Mouse (Mus musculus) liver, embryonic 13.5 days (tissue): Measurements from ENCODE around the gene Prr12. TPM values are rescaled to one million over a fixed set of nuclear protein-coding genes. Genes with fewer than 3 reads are reported as not detected.
A peak's percentile ranks its signal among the peaks of the same experiment; 100 is the strongest.

Experiments used
- ATAC-seq: fragments of 200-750 bp; cut with Nextera tagmentation; 2 replicates; pipeline ENCODE4 v1.8.0; 2017; ENCODE audit warnings: low read depth, mild to moderate bottlenecking, moderate number of reproducible peaks, moderate library complexity
- DNase-seq: peaks from one replicate; pipeline ENCODE4 v3.0.0; 2022
- H3K27ac ChIP-seq: fragments of 300-500 bp; sonication (generic); 2 replicates; pipeline ENCODE4 v1.5.1; 2015; ENCODE audit warnings: moderate library complexity, mild to moderate bottlenecking, inconsistent platforms
- H3K27me3 ChIP-seq: fragments of 300-500 bp; sonication (generic); 2 replicates; pipeline ENCODE4 v1.6.1; 2015; ENCODE audit warnings: mild to moderate bottlenecking, inconsistent platforms
- H3K36me3 ChIP-seq: fragments of 300-500 bp; sonication (generic); 2 replicates; pipeline ENCODE4 v1.6.1; 2015; ENCODE audit warnings: mild to moderate bottlenecking, inconsistent platforms
- H3K4me1 ChIP-seq: fragments of 300-500 bp; sonication (generic); replicated peaks from 2 replicates; pipeline ENCODE4 v1.6.1; 2015; ENCODE audit warnings: inconsistent platforms
- H3K4me2 ChIP-seq: fragments of 300-500 bp; sonication (generic); 2 replicates; pipeline ENCODE4 v1.6.1; 2015; ENCODE audit warnings: inconsistent platforms, mild to moderate bottlenecking, moderate library complexity
- H3K4me3 ChIP-seq: fragments of 300-500 bp; sonication (generic); replicated peaks from 2 replicates; pipeline ENCODE4 v1.5.1; 2015; ENCODE audit warnings: mild to moderate bottlenecking, inconsistent platforms
- H3K9ac ChIP-seq: fragments of 300-500 bp; sonication (generic); 2 replicates; pipeline ENCODE4 v1.6.1; 2015; ENCODE audit warnings: mild to moderate bottlenecking, inconsistent platforms
- H3K9me3 ChIP-seq: fragments of 300-500 bp; sonication (generic); replicated peaks from 2 replicates; pipeline ENCODE4 v1.6.1; 2016; ENCODE audit warnings: inconsistent platforms
- WGBS: fragments of 180-500 bp; shearing (Covaris S2); methylation state at CpG from one replicate; pipeline ENCODE4 v1.1.7; 2015; ENCODE audit not compliant: insufficient replicate concordance; 5-methylcytosine and 5-hydroxymethylcytosine counted together
- polyA plus RNA-seq: library from polyadenylated mRNA; unstranded; fragments of >200 nt; fragmentation: Nextera tagmentation; extraction: Ambion mirVana; gene quantifications from 2 replicates; pipeline ENCODE4 v1.2.1, GENCODE M21; 2015

Prr12 gene
- polyA plus RNA-seq, 1 experiment from 2014 or later: 2.2 TPM

DNA sequence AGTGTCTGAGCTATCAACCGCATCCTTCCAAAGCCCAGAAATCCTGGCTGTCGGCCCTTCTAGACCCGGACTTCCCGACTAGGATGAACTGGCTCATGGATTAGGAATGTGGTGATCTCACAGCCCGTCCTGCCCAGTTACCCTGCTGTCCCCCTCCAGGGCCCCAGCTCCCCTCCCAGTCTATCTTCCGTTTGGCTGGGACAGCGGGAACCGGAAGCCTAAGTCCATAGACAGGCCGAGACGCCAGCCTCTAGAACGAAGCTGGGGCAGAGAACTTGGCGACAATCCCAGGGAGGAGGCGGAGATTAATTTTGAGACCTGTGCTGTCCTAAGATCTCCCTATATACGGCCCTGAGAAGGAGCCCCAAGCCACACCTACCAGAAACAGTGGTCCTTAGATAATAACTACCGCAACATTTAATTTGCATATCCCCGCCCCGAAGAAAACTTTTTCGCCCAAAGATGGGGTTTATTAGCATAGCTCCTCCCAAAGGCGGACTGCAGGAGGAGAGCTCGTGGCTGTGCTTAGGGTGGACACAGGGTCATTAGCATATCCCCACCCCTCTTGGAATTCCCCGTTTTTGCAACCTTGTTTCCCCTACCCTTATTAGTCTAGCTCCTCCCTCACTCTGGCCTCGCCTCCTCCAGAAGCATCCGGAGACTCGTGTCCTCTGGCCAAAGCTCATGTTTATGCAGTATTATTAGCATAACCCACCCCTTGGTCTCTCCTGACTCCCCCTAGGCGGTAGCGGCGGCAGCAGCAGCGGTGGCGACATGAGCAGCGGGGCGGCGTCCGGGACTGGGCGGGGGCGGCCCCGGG is 35.2 kb downstream of the Prr12 start, which contains the start of gene Rras:
TSS of gene Rras (plus strand) at position 720 of the 820 bp plus-strand sequence.
- peak within 1 kb of the TSS; percentile 97 for H3K27ac ChIP-seq
- H3K9ac ChIP-seq: peak within 1 kb of the TSS; percentile 96
- H3K4me3 ChIP-seq: peak within 1 kb of the TSS; percentile 92
- H3K27me3 ChIP-seq: peaks cover 33% of the 10 kb centered on the region
- DNase-seq (peak; percentile 95), ATAC-seq (peak; percentile 86)
- WGBS: under 1% methylated on average over 34 of the region's 36 CpGs
- peak within 1 kb of the TSS; percentile 97 for H3K4me2 ChIP-seq
- no peaks in the 10 kb centered on the region for H3K9me3 ChIP-seq
- peaks cover 16% of the 10 kb centered on the region for H3K36me3 ChIP-seq
- H3K4me1 ChIP-seq: peaks cover 58% of the 10 kb centered on the region

GRCm38 (mm10) chr7:45016761-45017160 is 35.9 kb downstream of the Prr12 start:
- H3K4me3 ChIP-seq: peak overlapping the region; percentile 92
- peak overlapping the region; percentile 97 for H3K4me2 ChIP-seq
- ATAC-seq (no peak), DNase-seq (no peak)
- peaks cover 60% of the 10 kb centered on the region for H3K4me1 ChIP-seq
- H3K36me3 ChIP-seq: peaks cover 23% of the 10 kb centered on the region
- H3K9ac ChIP-seq: peak overlapping the region; percentile 96
- peaks cover 33% of the 10 kb centered on the region for H3K27me3 ChIP-seq
- no peaks in the 10 kb centered on the region for H3K9me3 ChIP-seq
- peak overlapping the region; percentile 97 for H3K27ac ChIP-seq
- under 1% methylated on average over 4 of the region's 4 CpGs for WGBS

DNA sequence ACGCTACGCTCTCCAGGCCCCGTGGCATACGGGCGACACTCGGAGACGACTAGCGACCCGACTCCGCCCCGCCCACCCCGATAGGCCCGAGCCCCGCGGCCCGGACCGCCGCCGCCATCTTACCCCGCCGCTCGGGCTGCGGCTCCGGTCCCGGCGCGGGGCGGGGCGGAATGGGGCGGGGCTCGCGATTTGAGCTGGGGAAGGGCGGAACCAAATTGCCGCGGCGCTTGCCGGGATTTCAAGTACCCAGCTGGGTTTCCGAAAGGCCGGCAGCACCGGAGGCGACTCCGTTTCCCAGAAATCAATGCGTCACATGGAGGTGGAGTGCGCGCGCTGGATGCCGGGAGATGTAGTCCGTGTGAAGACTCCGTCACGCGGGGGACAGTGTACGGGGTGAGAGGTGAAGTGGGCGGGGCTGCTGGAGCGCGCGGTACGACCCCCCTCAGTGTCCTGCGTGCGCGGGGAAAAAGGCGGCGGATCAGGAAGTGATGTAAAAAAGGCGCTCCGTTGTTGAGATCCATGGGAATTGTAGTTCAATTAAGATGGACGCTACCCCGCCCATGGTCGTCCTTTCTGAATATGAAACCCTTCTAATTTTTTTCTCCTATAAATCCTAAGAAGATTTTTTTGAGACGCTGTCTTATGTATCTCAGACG is 36.6 kb downstream of the Prr12 start, which contains the start of gene Scaf1:
TSS of gene Scaf1 (minus strand) at position 407 of the 656 bp plus-strand sequence.
- ATAC-seq: peak; percentile 77
- under 1% methylated on average over 68 of the region's 69 CpGs for WGBS
- no peaks in the 10 kb centered on the region for H3K9me3 ChIP-seq

DNA sequence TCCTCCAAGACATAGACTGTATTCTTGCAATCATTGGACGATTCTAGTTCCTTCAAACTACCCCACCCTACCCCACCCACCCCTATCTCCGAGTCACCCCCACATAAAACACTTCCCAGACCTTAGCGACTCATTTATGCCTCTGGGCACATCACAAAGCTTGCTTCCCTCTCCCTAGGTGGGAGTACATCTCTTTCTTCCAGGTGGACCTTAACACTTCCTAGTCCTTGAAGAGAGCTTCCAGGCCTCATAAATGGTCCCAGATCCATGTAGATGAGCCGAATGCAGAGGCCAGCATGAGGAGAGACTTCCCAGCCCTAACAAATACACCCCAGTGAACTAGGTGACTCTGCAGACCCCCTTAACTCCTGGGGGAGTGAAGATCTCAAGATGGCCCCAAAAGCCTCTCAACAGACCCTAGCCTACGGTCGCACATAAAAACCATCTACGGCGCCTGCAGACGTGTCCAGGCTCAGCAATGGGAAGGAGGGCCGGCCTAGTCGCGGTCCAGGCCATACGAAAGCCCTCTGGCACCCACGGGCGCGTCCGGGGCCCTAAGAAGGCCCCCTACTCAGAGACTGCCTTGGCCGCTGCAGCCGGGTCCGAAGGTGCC is 37.2 kb downstream of the Prr12 start:
- peaks cover 25% of the 10 kb centered on the region for H3K27me3 ChIP-seq
- H3K4me3 ChIP-seq: peak overlapping the region; percentile 92
- ATAC-seq (no peak), DNase-seq (no peak)
- H3K4me1 ChIP-seq: peaks cover 60% of the 10 kb centered on the region
- H3K27ac ChIP-seq: peak overlapping the region; percentile 97
- H3K9me3 ChIP-seq: no peaks in the 10 kb centered on the region
- H3K36me3 ChIP-seq: peaks cover 36% of the 10 kb centered on the region
- peak overlapping the region; percentile 96 for H3K9ac ChIP-seq
- WGBS: under 1% methylated on average over 20 of the region's 20 CpGs
- H3K4me2 ChIP-seq: peak overlapping the region; percentile 97

More for the DNA sequence above, 36.6 kb downstream of the Prr12 start, which contains the start of gene Scaf1:
- Histone ChIP-seq H3K4me3 (peak within 1 kb of the TSS; percentile 92), H3K27me3 (peaks cover 31% of the 10 kb centered on the region), H3K4me2 (peak within 1 kb of the TSS; percentile 97), H3K4me1 (peaks cover 60% of the 10 kb centered on the region), H3K36me3 (peaks cover 29% of the 10 kb centered on the region), H3K9ac (peak within 1 kb of the TSS; percentile 96), H3K27ac (peak within 1 kb of the TSS; percentile 97)
- peak; percentile 99 for DNase-seq

DNA sequence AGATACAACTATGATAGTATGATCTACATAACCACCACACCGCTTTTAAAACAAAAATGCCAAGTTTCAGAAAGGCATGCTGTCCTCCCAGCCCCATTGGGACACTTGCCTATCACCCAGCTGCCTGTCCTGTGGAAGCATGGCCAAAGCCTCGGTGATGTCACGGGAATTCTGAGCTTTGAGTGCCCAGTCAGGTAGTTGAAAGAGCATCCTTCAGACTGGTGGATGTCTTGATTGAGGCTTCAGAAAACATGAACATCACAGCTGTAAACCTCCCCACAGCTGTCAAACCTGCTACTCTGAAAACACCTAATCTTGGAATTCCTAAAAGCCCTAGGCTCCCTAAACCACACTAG is 38.6 kb downstream of the Prr12 start:
- peaks cover 50% of the 10 kb centered on the region for H3K36me3 ChIP-seq
- no peaks in the 10 kb centered on the region for H3K9me3 ChIP-seq
- ATAC-seq (no peak), DNase-seq (no peak)
- peaks cover 63% of the 10 kb centered on the region for H3K4me1 ChIP-seq
- peak overlapping the region; percentile 96; the same call in 1 of the 2 replicates for H3K9ac ChIP-seq
- 0 out of 2 replicates have a peak overlapping the region, but pooled peaks have one; percentile 92 for H3K4me3 ChIP-seq
- peaks cover 11% of the 10 kb centered on the region for H3K27me3 ChIP-seq
- WGBS: 93% methylated on average over 3 of the region's 3 CpGs
- peak overlapping the region; percentile 97; the same call in 1 of the 2 replicates for H3K4me2 ChIP-seq
- peak overlapping the region; percentile 97 for H3K27ac ChIP-seq

DNA sequence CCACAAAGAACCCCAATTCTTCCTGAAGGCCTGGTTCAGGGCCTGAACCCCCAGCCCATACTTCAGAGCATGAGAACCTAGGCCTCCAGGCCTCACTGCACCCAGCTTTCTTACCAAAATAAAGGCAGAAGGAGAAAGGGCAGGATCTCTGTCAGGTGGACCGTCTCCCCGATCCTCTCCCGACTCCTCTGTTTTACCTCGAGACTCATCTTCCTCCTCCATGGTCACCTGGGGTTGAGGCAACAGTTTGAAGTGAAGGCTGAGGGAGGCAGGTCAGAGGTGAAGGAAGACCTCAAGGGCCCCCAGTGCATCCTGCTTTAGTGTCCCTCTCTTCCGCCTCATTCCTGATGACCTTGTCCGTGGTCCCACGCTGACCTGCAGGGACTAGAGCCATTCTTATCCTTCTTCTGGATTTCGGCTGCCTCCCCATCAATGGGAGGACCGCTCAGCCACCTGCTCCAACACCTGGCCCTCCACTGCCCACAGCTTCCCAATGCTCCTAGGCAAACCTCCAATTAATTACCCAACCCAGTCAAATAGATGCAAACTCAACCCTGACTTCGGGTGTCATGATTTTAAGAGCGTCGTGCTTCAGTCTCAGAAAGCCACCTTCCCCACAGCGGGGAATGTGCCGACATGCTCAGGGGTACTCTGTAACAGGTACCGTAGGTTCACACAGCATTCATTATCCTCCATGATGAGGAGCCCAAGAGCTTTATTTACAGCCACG is 39.1 kb downstream of the Prr12 start:
- Histone ChIP-seq H3K9me3 (no peaks in the 10 kb centered on the region), H3K36me3 (peaks cover 55% of the 10 kb centered on the region), H3K4me1 (peaks cover 57% of the 10 kb centered on the region), H3K4me2 (peak overlapping the region; percentile 28), H3K9ac (peak overlapping the region; percentile 96), H3K27ac (peak overlapping the region; percentile 97), H3K27me3 (peaks cover 6% of the 10 kb centered on the region), H3K4me3 (no peak overlapping the region)
- no peak for DNase-seq
- no peak for ATAC-seq
- 90% methylated on average over 16 of the region's 16 CpGs for WGBS

GRCm38 (mm10) chr7:45012824-45013223 is 39.9 kb downstream of the Prr12 start:
- Histone ChIP-seq H3K4me1 (peaks cover 50% of the 10 kb centered on the region), H3K36me3 (peaks cover 62% of the 10 kb centered on the region), H3K27ac (peak overlapping the region; percentile 97), H3K4me3 (no peak overlapping the region), H3K27me3 (no peaks in the 10 kb centered on the region), H3K9me3 (no peaks in the 10 kb centered on the region), H3K9ac (peak overlapping the region; percentile 96), H3K4me2 (peak overlapping the region; percentile 28)
- ATAC-seq (no peak), DNase-seq (no peak)
- WGBS: 65% methylated on average over 4 of the region's 4 CpGs

- DNase-seq: no peak
- H3K4me1 ChIP-seq: peaks cover 47% of the 10 kb centered on the region
- no peak overlapping the region for H3K9ac ChIP-seq
- no peak overlapping the region for H3K27ac ChIP-seq
- no peak for ATAC-seq
- no peak overlapping the region for H3K4me2 ChIP-seq
- 92% methylated on average over 6 of the region's 6 CpGs for WGBS
- no peaks in the 10 kb centered on the region for H3K27me3 ChIP-seq
- no peaks in the 10 kb centered on the region for H3K9me3 ChIP-seq
- H3K36me3 ChIP-seq: peaks cover 70% of the 10 kb centered on the region
- H3K4me3 ChIP-seq: no peak overlapping the region
These were observed 40.7 kb downstream of the Prr12 start for GRCm38 (mm10) chr7:45012011-45012410.

DNA sequence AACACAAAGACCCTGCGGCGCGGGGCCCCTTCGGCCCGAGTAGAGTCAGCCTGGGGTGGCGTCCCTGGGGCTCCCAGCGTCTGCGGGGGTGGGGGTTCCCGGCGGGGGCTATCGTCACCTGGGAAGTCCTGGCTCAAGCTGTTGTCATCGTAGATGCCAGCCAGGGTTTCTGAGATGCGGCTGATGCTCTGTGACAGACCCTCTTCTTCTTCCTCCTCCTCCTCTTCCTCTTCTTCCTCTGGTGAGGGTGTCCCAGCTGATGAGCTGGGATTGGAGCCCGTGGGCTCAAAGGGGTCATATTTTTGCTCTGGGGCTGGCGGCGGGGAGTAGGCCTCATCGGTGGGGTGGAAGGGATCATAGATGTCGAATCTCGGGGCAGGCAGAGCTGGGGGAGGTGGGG is 44.3 kb downstream of the Prr12 start:
- Histone ChIP-seq H3K9ac (no peak overlapping the region), H3K36me3 (peaks cover 99% of the 10 kb centered on the region), H3K27ac (no peak overlapping the region), H3K9me3 (no peaks in the 10 kb centered on the region), H3K4me3 (no peak overlapping the region), H3K4me1 (peaks cover 23% of the 10 kb centered on the region), H3K4me2 (no peak overlapping the region), H3K27me3 (no peaks in the 10 kb centered on the region)
- WGBS: 91% methylated on average over 19 of the region's 19 CpGs
- no peak for DNase-seq
- no peak for ATAC-seq

DNA sequence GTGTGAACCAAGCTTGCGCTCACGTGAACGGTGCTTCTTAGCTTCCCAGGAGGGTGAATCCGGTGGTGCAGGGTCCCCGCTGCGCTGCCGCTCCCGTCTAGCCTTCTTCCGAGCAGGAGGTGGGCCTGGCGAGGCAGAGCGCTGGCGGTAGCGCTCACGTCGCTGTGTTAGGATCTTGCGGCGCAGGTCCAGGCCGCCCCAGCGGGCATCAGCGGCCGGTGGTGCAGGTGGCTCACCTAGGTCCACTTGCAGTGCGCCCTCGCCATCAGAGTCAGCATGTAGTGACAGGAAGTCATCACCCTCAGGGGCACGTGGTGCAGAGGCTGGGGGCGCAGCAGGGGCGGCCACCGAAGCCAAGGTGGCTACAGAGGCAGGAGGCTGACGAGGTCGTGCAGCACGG is 44.8 kb downstream of the Prr12 start:
- WGBS: 92% methylated on average over 30 of the region's 30 CpGs
- H3K27ac ChIP-seq: no peak overlapping the region
- no peaks in the 10 kb centered on the region for H3K9me3 ChIP-seq
- ATAC-seq: no peak
- no peak for DNase-seq
- H3K4me3 ChIP-seq: no peak overlapping the region
- H3K4me2 ChIP-seq: no peak overlapping the region
- H3K4me1 ChIP-seq: peaks cover 17% of the 10 kb centered on the region
- H3K9ac ChIP-seq: no peak overlapping the region
- H3K27me3 ChIP-seq: no peaks in the 10 kb centered on the region
- H3K36me3 ChIP-seq: peaks cover 99% of the 10 kb centered on the region
